Mouse (Mus musculus) ES-E14 (cell line): Measurements from ENCODE around the gene Klhdc1.

ENCODE experiments used
- MAFK ChIP-seq: IDR thresholded peaks from 2 replicates; pipeline ENCODE4 v1.6.1; 2014; ENCODE audit warnings: mild to moderate bottlenecking, low read depth, low read length, inconsistent platforms; ENCODE audit not compliant: insufficient read depth
- ZNF384 ChIP-seq: IDR thresholded peaks from 2 replicates; pipeline ENCODE4 v1.6.1; 2012; ENCODE audit warnings: low read depth, low read length, inconsistent platforms

DNA sequence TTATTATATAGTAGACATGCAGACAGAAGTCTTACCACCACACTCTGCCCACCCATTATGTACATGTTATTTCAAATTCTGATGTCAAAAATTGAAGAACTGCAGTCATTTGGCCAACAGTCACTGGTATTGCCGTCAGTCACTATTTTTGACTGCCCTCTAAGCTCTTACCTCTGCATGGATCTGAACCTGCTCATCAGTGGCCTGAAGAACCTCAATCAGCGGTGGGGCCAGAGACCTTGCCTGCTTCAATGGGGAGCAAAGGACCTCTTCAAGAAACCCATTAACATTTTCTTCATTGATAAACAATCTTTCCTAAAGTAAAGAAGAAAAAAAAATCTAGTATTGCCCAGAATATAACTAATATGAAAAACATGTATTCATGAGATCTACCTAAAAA is 48.3 kb upstream of the Klhdc1 start:
- no peak for TF ChIP-seq ZNF384
- TF ChIP-seq MAFK: no peak
